Mouse (Mus musculus): ENCODE data around the gene Gm49403.
A peak's percentile ranks its signal among the peaks of the same experiment; 100 is the strongest.
"Not testable (repeated sequence)": the region's sequence is repeated elsewhere in the genome, so short reads cannot be mapped to it uniquely, and the experiment has no call there.

The Gm49403 gene

DNA sequence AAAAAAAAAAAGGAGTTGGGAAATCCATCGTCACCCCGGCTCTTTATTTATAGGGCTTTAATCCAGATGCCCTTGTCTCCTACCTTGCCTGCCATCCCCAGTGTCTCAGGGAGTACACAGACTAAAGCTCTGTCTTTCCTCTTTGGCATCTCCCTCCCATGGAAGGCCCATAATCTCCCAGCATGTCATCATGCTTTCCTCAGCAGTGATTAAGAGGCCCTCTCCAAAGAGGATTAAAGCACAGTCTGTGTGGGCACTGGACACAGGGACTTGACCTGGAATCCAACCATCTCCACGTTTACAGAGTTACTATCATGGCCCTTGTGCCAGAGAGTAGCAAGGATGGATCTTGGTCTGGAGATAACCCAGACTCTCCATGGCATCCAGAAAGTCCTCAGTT lies at the start of gene Gm49403, which contains the start of gene Lbhd1:
Gm49403 (plus strand) TSS at position 315 of the 400 bp plus-strand sequence.
Lbhd1 (plus strand) TSS at position 117 of the 400 bp plus-strand sequence.
- no peak for DNase-seq (ENCODE audit: low read depth, low spot score)

DNA sequence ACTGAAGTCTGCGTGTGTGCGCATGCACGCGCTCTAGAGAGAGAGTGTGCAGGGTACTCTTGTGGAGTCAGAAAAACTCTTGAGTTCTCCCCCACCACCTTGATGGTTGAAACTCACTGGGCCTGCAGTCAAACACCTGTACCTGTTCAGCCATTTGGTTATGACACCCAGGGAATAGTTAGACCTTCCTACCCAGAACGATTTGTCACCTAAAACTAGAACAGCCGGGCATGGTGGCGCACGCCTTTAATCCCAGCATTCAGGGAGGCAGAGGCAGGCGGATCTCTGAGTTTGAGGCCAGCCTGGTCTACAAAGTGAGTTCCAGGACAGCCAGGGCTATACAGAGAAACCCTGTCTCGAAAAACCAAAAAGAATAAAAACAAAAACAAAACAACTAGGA lies 47.4 kb upstream of the Gm49403 start:
- not testable (repeated sequence) for DNase-seq (ENCODE audit: low read depth, low spot score)

DNA sequence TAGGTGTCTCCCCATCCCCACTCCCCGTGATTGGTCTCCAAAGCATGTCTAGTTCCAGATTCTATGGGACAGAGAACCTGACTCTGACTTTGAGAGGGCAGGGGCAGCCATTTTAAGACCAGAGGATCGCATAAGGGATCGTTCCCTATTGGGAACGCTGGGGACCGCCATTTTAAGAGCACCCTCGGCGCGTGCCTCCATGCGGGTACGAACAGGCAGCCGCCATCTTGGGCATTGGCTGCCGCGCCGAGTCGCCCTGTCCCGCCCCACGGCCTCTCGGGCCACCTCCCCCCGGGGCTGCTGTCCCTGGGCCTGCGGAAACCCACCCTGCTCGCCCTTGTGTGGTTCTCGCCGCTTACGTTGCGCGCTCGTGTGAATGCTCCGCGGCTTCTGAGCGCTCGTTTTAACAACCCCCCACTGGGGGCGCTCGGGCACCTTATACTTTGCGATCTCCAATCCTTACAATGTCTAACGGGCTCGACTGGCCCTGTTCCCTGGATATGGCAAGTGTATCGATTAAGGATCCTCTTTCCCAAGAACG lies 46.4 kb upstream of the Gm49403 start, which contains the start of gene Bscl2:
Bscl2 (plus strand) TSS at position 217 of the 541 bp plus-strand sequence.
- peak; percentile 77 for DNase-seq (ENCODE audit: low read depth, low spot score)

DNA sequence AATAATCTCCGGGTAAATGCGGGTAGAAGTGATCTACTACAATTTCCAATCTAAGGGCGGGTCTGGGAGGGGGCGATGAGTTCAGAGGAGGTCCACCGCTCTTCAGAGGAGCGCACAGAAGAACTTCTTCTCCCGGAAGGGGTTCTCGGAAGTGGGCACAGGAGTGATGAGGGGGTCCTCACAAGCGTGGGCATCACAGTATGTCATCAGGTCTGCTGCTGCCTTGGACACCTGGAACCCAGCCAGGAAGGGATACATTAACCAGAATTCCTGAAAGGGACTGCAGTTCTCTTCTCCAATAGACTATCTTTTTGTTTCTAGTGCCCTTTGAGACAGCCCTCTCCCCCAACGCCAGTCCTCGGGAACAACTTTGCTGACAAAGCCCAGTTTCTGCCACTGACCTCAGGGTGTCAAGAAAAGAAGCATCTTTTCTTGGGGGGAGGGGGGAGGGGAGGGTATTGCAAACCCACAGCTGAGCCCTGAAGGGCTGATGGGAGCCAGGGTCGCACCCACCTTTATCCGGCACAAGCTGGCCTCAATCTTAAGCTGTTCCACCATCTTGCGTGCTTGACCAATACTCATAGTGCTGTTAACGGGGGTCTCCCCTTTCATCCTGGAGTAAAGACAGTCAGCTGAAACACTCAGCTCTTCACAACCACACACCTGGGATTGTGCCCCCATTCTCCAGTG lies 45.5 kb upstream of the Gm49403 start:
- no peak for DNase-seq (ENCODE audit: low read depth, low spot score)

DNA sequence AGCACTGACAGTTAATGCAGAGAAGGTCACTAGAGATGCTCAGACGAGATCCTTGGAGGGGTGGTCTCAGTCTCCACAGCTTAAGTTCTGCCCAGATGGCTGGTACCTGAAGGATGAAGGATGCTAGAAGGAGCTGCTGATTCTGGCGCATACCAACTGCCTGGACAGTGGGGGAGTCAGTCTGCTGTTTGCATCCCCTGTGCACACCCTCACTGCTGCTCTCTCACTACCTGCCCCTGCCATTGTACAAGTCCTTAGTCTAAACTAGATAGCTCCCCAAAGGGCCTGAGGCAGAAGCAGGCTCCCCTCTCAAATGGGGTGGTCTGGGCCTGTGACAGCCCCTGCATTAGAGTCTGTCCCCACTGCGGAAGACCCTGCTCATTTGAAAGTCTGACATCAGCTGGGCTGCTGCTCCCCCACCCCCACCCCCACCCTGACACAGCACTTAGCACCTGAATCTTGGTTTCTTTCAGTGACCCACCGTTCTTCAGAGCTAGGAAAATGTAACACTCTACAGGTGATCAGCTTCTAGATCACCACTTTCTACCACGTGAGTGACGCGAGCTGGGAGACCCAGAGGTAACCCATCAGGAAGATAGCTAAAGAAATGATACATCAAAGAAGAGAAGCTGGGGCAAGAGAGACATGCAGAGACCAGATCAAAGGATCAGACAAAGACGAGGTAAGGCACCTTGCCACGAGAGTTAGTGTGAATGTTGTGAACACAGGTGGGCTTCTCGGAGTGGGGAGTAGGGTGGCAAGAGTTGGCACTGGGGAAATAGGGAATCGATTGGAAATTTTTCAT lies 44.4 kb upstream of the Gm49403 start, which contains the start of gene Gng3:
Gng3 (minus strand) TSS at position 92 of the 805 bp plus-strand sequence.
- DNase-seq (ENCODE audit: low read depth, low spot score) = peak; percentile 82

DNA sequence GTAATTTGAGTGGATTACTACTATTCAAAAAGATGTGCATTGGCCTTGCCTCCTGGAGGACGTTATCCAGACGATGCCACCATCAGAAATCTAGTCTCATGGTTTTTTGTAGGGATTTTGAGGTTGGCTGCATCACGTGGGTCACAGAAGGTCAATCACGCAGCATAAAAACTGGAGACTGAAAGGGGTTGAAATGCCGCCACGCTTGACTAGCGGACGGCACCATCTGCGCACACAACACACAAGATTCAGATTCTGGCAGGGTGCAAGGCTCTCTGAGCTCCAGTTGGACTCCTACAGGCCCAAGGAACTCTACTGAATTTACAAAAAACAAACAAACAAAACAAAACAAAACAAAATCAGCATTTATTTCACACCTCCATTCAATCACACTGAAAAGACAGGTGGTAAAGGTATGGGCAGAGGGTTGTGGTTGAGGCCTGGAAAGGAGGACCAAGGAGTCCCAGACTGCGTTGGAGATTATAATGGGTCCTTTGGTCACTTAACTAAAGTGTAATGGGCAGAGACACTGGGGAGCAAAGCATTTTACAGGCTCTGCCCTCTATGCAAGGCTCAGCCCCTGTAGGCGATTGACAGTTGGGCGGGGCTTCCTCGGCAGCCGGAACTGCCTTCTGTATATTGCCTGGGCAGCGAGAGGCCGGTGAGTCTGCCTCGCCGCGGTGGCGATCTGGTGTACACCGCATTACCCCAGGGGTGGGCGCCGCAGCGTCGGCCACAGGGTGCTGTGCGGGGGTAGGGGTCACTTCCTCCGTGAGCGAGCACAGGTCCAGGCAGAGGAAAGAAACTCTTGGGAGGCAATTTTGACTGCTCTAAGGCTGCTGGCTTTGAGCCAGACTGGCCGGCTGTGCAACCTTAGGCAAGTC lies 43.6 kb upstream of the Gm49403 start:
- DNase-seq (ENCODE audit: low read depth, low spot score) = no peak

DNA sequence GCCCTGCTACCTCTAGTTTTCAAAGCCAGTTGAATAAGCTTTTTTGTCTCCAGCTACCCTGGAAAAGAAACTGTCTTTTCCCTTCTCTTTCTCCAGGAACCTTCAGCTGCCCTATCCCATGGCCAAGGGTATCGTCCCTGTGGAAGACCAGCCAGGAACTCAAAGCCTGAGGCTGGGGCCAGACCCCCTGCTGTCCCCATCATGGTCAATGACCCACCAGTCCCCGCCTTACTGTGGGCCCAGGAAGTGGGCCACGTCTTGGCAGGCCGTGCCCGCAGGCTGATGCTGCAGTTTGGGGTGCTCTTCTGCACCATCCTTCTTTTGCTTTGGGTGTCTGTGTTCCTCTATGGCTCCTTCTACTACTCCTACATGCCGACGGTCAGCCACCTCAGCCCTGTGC lies 42.7 kb upstream of the Gm49403 start:
- no peak for DNase-seq (ENCODE audit: low read depth, low spot score)

DNA sequence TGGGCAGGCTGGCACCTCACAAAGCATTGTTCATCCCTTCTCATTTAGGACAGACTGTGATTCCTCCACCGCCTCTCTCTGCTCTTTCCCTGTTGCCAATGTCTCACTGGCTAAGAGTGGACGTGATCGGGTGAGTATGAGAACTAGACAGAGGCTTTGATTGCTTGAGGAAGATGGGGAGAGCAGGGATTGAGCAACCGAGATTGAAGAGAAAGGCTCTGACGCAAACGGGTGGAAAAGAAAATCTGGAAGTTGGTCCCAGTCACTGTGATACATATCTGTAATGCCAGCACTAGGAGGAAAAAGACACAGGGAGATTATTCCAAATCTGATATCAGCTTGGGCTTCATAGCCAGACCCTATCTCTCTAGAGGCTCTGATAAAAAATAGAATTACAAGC lies 40.8 kb upstream of the Gm49403 start:
- DNase-seq (ENCODE audit: low read depth, low spot score) = no peak

DNA sequence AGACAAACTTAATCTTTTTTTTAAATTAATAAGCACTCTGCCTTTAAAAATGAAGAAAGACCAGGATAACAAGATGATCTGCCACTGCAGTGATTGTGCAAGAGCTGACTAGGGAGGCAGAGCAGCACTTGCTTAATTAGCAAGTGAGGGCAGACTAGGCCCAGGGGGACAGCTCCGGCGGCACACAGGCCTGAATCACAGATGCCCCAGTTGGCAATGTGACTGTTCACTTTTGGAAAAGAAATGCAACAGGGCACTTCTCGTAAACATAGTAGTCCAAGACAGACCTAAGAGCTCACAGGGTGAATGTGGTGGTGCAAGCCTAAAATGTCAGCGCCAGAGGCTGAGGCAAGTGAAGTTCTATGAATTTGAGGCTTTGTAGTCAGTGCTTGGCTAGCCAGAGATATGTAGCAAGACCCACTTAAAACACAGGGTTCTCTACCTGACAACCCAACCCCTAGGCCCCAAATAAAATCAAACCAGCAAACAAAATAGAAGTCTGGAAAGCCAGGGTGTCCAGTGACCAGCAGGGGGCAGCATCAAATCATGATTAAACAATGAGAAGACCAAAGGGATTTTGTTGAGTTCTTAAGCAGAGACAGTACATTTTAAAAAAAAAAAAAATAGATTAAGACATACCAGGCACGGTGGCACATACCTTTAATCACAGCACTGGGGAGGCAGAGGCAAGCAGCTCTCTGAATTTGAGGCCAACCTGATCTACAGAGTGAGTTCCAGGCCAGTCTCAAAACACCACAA lies 39.2 kb upstream of the Gm49403 start:
- no peak for DNase-seq (ENCODE audit: low read depth, low spot score)

DNA sequence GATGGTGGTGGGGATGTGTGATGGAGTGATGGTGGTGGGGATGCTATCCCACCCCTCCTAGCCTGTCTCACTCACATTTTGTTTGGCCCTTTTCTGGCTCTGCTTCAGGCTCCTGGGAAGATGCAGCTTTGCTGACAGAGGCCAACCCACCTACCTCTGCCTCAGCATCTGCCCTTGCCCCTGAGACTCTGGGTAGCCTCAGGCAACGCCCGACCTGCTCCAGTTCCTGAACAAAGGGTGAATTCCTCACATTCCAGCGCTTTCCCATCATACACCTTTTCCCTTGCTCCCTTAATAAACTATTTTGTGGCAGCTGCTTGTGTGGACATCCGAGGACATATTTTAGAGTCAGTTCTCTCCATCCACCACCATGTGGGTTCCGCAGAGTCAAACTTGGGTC lies 35.4 kb upstream of the Gm49403 start:
- DNase-seq (ENCODE audit: low read depth, low spot score) = no peak

DNA sequence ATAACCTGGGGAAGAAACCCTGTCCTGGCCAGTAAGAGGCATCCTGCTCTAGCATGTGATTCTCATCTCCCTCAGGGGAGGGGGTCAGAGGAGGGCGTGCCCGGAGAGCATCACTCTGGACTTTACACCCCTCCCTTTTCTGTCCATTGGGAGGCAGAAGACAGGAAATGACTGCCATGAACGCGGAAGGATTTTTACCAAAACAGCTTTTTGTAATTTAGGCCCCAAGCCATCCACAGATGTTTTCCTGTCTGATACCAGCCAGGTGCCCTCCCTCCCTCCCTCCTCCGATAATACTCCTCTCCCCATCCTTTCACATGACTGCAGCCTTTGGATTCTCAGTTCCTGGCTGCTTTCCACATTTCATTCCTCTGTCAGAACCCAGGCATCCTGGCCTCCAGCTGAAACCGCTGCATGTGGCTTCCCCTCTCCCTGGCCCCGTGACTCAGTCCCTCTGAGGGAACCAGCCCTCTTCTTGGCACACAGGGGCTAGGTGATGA lies 33.3 kb upstream of the Gm49403 start, which contains the start of gene Lrrn4cl:
Lrrn4cl (plus strand) TSS at position 367 of the 500 bp plus-strand sequence.
- DNase-seq (ENCODE audit: low read depth, low spot score) = no peak

DNA sequence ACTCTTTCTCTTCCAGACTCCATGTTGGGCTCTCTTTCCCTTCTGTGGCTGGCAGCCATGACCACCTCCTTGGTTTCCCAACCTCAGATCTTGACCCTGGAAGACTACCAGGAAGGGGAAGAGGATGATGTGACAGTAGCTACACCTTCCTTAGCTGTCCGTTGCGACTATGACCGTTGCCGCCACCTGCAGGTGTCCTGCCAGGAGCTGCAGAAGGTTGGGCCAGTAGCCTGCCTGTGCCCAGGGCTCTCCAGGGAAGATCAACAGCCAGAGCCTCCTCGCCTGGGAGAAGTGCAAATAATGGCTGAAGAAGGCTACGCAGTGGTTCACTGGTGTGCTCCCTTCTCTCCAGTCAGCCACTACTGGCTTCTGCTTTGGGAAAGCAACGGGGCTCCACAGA lies 32.1 kb upstream of the Gm49403 start:
- DNase-seq (ENCODE audit: low read depth, low spot score) = no peak

DNA sequence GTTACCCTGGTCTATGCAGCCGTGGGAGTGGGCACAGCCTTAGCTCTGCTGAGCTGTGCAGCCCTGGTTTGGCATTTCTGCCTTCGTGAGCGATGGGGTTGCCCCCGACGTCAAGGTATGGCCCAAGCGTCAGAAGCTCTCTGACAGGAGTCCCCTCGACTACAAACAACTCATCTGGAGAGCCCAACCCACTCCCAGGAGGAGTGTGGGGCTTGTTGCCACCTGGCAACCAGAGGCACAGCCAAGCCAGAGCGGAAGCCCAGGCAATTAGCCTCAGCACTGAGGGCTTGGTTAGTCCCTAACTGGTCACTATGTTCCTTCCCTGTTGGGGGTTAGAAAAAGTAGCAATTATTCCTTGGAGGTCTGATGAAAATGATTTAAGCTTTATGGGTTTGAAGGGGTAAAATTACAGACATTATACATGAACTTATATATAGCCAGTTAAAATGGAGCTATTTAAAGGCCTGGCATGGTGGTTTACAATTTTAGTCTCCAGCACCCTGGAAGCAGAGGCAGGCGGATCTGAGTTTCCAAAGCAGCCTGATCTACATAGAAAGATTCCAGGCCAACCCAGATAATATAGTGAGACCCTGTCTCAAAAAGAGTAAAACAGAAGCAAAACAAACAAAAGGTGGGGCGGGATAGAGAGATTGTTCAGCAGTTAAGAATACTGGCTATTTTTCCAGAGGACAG lies 31.3 kb upstream of the Gm49403 start:
- no peak for DNase-seq (ENCODE audit: low read depth, low spot score)

DNA sequence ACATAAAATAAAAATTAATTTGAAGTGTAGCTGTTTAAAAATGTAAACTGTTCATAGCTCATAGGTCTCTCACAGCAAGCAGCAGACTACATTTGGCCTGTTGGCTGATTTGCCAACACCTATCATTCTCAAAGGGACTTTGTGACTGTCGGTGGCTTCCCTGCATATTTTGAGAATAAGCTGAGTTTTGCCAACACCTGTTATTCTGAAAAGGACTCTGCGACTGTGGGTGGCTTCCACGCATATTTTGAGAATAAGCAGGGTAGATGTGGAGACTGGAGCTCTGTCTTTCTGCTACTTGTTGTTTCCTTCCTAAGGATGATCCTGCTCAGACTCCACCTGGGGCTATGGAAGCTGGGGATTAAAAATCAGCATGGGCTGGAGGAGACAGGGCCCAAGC lies 30.6 kb upstream of the Gm49403 start:
- no peak for DNase-seq (ENCODE audit: low read depth, low spot score)

DNA sequence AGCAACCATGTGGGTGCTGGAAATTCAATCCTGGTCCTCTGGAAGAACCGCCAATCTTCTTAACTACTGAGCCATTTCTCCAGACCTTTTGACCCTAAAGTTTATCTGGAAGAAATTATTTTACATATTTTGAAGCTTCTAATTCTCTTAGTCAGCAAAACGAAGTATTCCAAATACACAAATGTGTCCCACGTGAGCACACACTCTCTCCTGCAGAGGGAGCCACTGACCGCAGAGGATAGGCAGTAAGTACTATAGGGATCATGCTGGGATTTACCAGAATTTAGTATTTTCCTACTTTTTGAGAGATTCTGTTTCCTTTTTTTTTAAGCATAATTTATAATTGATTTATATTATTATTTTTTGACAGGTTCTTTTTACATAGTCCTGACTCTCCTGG lies 26.0 kb upstream of the Gm49403 start:
- DNase-seq (ENCODE audit: low read depth, low spot score) = no peak

DNA sequence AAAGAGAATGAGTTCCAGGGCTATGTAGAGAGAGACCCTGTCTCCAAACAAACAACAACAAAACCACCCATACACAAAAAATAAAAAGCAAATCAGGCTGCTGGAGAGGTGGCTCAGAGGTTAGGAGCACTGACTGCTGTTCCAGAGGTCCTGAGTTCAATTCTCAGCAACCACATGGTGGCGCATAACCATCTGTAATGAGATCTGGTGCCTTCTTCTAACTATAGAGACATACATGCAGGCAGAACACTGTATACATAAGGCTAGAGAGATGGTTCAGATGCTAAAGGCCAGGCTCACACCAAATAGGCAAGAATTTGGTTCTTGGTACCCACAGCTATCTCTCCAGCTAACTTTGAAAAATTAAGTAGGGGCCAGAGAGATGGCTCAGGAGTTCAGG lies 24.7 kb upstream of the Gm49403 start:
- no peak for DNase-seq (ENCODE audit: low read depth, low spot score)

DNA sequence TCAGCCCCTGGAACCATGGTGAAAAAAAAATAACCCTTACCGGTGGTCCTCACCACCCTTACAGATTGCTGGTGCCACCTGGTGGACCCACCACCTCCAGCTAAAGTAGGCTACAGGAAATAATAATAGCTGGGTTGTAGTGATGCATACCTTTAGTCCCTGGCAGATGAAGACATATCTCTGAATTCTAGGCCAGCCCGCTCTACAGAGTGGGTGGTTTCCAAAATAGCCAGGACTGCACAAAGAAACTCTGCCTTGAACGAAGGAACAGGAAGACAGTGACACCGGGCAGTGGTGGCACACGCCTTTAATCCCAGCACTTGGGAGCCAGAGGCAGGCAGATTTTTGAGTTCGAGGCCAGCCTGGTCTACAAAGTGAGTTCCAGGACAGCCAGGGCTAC lies 19.5 kb upstream of the Gm49403 start:
- DNase-seq (ENCODE audit: low read depth, low spot score) = no peak

DNA sequence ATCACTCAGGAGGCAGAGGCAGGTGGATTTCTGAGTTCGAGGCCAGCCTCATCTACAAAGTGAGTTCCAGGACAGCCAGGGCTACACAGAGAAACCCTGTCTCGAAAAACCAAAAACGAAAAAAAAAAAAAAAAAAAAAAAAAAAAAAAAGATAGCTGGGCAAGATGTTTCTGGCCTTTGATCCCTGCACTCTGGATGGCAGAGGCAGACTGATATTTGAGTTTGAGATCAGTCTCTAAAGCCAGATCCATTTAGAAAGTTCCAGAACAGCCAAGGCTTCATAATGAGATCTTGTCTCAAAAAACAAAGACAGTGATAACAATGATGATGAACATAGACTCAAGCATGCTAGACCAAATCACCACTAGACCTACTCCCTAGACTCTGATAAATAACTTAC lies 13.3 kb upstream of the Gm49403 start:
- not testable (repeated sequence) for DNase-seq (ENCODE audit: low read depth, low spot score)

DNA sequence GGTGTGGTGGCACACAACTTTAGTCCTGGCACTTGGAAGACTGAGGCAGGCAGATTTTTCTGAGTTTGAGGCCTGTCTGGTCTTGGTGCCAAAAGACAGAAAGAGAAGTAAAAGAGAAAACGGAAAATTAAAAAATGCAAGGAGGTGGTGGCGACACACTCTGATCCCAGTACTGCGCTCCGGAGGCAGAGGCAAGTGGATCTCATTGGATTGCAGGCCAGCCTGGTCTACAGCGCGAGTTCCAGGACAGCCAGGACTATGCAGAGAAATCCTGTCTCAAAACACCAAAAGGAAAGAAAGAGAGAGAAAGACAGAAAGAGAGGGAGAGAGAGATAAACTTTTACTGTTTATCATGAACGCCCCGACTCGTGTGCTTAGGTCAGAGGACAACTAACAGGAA lies 12.9 kb upstream of the Gm49403 start:
- DNase-seq (ENCODE audit: low read depth, low spot score) = no peak

Measured in brain, embryonic 18.5 days (tissue).